Mouse (Mus musculus) right cerebral cortex, postnatal 25 days (tissue): ENCODE data around the gene Fgf22.

ENCODE experiments used
- DNase-seq: peaks from one replicate; pipeline ENCODE4 v3.0.0; 2022

The Fgf22 gene

DNA sequence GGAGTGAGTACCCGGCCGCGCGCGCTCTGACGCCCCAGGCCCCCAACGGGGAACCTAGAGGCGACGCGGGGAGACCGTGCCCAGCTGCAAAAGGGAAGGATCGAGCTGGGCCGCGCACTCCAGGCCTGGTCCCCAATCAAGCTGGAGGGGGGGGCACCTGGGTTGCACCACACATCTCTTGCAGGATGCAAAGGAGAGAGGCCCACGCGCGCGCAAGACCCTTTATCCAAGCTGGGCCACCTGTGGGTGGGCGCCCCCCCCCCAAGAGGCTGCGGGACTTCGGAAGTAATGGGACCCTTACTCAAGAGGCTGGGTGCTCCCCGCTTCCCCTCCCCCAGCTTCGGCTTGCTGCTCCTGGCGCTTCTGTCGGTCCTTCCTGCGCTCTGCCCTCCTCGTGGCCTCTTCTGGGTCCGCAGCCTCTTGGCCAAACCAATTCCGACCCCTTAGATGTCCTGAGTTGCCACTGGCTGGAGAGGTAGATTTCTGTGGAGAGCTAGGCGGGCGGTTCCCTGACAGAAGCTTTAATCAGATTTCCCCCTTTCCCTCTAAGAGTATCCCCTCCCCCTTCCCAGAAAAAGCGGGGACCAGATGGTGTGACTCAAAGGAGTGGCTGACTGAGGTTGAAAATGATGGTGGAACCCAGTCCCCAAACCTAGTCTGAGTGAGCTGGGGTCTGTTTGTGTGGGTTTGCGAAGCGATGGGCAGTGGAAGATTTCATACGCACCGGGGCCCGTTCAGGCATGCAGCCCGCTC is 39.0 kb downstream of the Fgf22 start:
- peak; percentile 62 for DNase-seq

DNA sequence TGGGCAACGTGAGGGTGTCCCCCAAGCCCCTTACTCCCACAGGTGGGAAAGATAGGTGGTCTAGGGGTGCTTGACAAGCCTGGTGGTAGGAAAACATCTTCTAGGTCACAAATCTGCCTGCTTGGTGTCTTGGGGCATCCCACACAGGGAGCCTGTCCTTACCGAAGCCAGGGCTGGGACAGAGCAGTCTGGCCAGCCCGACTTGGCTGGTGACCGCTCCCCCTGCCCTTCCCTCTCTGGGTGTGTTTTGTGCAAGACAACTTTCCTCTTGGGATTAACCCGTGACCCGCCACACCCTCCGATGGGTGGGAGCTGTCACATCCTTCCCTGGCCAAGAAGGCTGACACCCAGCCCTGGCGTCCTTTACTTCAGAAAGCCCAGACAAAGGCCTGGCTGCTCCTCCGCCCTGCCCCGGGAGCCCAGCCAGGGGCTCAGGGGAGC is 39.6 kb downstream of the Fgf22 start:
- no peak for DNase-seq

DNA sequence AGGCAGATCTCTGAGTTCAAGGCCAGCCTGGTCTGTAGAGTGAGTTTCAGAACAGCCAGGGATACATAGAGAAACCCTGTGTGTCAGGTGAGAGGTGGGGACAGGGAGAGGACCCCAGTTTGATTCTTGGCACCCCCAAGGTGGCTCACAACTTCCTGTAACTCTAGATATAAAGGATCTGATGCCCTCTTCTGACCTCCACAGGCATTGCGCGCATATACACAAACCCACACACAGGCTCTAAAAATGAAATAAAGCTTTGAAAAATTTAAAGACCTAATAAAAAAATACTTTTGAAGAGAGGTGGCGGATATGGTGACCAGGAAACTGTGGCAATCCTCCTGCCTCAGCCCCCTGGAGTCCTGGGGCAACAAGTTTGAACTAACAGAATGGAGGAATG is 41.0 kb downstream of the Fgf22 start:
- no peak for DNase-seq

DNA sequence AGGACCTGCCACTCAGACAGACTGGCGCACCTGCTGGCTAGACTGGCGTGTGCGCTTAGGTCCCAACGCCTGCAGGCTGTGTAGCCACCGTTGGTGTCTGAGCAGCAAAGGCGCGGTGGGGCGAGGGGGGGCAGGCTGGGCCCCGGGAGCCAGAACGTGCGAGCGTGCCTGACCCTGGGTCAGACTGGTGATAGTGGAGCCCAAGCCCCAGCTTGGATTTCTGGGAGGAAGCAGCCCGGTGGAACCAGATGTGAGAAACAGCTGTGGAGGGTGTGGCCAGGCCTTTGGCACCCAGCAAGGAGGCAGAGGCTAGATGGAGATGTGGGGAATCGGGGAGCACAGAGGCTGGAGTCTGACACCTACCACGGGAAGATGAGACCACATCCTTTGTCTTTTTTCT is 42.5 kb downstream of the Fgf22 start:
- no peak for DNase-seq

DNA sequence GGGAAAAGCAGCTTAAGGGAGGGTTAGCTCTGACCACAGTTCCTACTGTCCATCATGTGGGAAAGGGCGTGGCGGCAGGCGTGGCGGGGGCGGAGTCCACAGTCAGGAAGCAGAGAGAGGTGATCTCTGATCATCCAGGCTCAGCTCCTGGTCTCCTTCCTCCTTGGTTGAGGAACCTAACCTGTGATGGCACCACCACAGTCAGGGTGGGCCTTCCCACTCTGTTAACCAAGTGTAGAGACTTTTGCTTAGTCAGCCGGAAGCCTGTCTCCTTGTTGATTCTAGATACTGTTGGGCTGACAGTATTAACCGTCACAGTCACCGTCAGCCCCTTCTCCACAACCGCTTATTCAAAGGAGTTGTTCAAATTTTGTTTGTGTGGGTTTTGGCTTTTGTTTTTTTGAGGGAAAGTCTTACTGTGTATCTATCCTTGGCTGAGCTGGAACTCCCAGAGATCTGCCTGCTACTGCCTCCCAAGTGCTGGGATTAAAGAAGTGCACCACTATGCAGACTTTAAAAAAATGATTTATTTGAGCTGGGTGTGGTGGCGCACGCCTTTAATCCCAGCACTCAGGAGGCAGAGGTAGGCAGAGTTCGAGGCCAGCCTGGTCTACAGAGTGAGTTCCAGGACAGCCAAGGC is 43.5 kb downstream of the Fgf22 start:
- DNase-seq, result no peak

DNA sequence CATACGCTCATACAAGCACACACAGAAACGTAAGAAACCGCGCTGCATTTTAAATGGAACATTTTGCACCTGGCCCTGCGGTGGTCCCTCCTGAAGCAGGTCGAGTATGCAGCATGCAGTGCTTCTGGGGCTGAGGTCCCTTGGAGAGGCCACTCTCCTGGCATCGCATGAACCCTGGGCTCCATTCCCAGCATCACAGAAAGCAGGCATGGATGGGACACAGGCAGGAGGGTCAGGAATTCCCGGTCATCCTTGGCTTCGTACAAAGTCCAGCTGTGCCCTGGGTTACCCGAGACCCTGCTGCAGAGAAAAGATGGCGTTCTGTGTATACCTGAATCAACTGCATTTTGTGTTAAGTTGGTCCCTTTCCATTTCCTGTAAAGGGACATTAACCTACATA is 45.6 kb downstream of the Fgf22 start:
- no peak for DNase-seq

DNA sequence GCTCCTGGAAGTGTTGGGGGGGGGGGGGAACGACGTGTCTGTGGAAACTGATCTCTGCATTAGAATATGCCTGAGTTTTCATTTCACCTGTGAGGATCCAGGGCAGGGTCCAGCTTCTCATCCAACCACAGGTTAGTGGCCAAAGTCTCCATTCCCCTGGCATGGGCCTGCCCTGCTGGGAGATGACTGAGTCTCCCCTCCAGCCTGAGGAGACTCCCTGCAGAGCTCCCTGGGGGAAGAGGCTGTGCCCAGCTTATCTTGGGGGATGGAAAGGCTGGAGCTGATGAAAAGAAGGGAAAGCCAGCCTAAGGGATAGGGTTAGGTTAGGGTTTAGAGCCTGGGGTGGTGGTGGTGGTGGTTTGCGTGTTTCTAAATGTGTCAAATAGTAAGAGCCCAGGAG is 47.0 kb downstream of the Fgf22 start:
- DNase-seq, result no peak

DNA sequence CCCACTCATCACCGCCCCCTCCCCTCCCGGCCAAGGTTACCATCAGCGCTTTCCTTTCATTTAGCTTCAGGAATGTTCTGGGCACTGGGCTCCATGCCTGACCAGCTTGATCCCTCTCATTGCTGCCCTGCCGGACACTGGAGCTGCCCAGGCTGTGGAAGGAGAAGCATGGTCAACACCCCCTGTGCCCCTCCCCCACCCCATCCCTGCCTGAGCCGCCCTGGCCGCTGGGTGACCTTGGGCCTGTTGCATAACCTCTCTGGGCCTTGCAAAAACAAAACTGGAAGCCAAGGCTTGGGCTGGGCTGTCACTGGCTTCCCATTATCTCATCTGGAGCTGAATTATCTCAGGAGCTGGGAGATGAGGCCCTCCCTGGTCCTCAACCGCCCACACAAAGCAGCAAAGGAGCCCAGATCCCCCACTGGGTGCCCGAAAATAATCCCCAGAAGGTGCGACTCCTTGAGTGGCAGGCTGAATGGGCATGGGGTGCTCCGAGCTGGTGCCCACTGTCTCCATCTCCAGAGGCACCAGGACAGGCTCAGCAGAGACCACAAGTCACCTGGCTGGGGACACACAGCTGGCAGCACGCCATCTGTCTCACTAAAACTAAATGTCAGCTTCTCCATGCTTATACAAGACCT is 47.6 kb downstream of the Fgf22 start:
- DNase-seq, result peak; percentile 55

DNA sequence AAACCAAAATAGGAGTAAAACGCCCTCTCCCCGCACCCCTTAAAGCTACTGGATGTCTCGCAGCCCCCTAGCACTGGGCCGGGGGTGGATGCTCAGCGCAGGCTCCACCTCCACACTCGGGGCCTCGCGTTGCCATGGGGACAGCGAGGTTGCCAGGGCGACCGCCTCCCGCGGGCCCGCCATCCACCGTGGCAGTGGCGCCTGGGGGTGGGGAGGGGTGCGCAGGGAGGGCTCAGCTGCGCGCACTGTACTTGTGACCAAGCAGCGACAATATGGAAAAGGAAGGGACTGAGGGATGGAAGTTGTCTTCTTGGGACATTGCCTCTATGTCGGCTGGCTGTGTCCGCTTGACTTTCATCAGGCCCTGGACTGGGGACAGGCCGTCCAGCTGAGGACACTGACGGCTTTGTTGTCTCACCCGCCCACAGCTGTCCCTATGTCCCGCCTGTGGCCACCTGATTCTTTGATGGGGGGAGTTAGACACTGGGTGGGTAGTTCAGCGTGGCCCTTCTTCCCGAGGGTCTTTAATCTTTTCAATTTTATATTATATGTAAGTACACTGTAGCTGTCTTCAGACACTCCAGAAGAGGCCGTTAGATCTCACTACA is 48.9 kb downstream of the Fgf22 start:
- DNase-seq, result peak; percentile 97

DNA sequence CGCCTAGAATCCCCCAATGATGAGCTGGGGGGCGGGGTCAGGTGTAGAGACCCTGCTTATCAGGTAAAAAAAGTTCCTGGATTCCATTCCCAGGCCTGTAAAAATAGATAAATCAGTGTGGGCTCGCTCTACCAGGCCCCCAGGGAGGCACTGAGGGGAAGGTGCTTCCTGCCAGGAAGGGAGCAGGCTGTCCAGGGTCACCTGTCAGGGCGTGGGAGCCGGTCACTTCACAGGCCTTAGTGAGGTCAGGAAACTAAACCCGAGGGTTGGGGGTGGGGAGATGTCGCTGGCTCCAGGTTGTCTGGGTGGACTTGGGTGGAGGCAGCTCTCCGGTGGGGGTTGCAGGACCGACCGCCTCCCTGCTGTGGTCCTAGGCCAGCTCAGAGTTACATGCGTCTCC is 50.8 kb downstream of the Fgf22 start:
- DNase-seq, result no peak

DNA sequence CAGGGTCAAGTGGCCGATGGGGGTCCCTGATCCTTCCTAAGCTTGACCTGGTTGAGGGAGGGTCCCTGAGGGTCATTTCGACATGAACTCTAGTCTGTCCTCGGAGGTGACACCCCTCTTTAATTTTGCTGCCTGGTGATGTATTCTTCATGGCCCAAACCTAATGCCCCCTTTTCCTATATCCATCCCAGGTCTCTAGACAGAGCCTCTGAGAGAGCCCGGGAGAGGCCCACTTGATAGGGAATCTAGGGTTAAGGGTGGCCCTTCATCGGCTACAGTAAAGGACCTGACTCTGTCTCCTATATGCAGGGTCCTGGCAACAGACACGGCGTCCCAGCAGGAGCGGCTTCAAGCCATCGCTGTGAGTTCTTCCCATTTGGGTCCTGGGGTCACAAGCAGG is 51.5 kb downstream of the Fgf22 start:
- DNase-seq, result no peak

DNA sequence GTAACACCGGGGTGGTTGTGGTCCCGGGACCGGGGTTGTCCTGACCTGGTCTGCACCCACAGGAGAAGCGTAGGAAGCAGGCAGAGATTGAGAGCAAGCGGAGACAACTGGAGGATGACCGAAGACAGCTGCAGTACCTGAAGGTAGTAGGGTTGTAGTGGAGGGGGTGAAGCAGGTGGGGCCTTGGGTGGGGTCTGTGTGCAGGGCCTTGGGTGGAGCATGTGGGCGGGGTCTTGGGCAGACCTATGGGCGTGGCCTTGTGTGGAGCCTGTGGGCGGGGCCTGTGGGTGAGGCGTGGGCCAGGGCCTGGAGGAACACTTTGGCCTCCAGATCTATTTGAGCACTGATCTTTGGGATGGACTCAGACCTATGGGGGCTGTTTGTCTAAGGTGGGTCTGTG is 52.1 kb downstream of the Fgf22 start:
- DNase-seq, result no peak

DNA sequence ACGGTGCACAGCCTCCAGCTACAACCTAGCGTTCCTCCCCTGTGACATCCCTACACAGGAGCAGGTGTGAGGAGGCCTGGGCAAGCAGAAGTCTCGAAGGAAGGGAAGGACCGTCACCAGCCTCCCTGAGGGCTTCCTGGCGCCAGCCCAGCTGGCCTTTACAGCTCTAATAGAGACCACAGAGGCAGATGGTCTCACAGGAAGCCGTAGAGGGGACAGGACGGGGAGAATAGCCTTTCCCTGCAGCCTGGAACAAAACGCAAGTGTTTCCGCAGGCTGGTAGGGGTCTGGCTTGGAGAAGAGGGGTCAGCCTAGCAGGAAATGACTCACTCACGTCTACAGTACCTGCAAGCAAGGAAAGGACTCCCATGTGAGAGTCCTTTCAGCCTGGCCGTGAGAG is 53.0 kb downstream of the Fgf22 start:
- no peak for DNase-seq
